Mouse (Mus musculus): ENCODE results near the gene Tbp. TPM values are rescaled to one million over a fixed set of nuclear protein-coding genes. Genes with fewer than 3 reads are reported as not detected.

The Tbp gene
- total and polyA plus RNA-seq, 2 experiments from 2014 or later: 43.9 to 49.3 TPM

GRCm38 (mm10) chr17:15564014-15564927 is 64.6 kb downstream of the Tbp start, which contains the start of gene Prdm9:
Gene Prdm9, minus strand, starts transcription at chr17:15564354.
- TF ChIP-seq CTCF (IDR thresholded peaks at IDR 0.05; ENCODE audit: low read depth): no peak
- Histone ChIP-seq H3K9ac (peak within 1 kb of the TSS; percentile 77), H3K27me3 (ENCODE audit: insufficient read depth, low read length) (no peaks in the 10 kb centered on the region), H3K4me1 (ENCODE audit: insufficient read depth) (peaks cover 6% of the 10 kb centered on the region), H3K4me2 (ENCODE audit: low read depth) (peak within 1 kb of the TSS; percentile 90), H3K36me3 (ENCODE audit: insufficient read depth) (no peaks in the 10 kb centered on the region), H3K9me3 (ENCODE audit: low read length) (no peaks in the 10 kb centered on the region), H3K4me3 (ENCODE audit: low read depth, low read length) (peak within 1 kb of the TSS; percentile 62), H3K27ac (ENCODE audit: low read depth, low read length) (peak within 1 kb of the TSS; percentile 97)
- ATAC-seq: peak; percentile 99
- under 1% methylated on average over 43 of the region's 43 CpGs for WGBS
- peak; percentile 99 for DNase-seq

DNA sequence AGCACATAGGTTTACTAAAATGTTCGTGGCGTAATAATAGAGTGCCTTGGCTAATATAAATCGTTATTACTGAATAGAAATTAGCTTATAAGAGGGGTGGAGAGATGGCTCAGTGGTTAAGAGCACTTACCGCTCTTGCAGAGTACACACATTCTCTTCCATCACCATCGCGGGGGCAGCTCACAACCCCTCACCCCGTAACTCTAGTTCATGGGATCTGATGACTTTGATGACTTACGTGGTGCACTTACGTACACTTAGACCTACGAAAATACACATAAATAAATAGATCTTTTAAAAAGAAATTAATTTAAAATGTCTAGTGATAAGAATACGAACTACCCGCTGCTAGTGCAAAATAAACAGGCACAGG is 65.2 kb downstream of the Tbp start:
- no peak for ATAC-seq

GRCm38 (mm10) chr17:15566908-15567307 is 67.2 kb downstream of the Tbp start:
- H3K4me3 ChIP-seq (ENCODE audit: low read depth, low read length): no peak overlapping the region
- no peak for TF ChIP-seq CTCF (IDR thresholded peaks at IDR 0.05; ENCODE audit: low read depth)
- DNase-seq: no peak
- no peak overlapping the region for H3K27ac ChIP-seq (ENCODE audit: low read depth, low read length)
- H3K4me1 ChIP-seq (ENCODE audit: insufficient read depth): peaks cover 6% of the 10 kb centered on the region
- H3K4me2 ChIP-seq (ENCODE audit: low read depth): no peak overlapping the region
- WGBS: 71% methylated on average over 5 of the region's 5 CpGs
- H3K36me3 ChIP-seq (ENCODE audit: insufficient read depth): no peaks in the 10 kb centered on the region
- no peaks in the 10 kb centered on the region for H3K9me3 ChIP-seq (ENCODE audit: low read length)
- ATAC-seq: no peak
- no peaks in the 10 kb centered on the region for H3K27me3 ChIP-seq (ENCODE audit: insufficient read depth, low read length)
- no peak overlapping the region for H3K9ac ChIP-seq

More for the DNA sequence above, 65.2 kb downstream of the Tbp start:
- Histone ChIP-seq H3K27me3 (ENCODE audit: insufficient read depth, low read length) (no peaks in the 10 kb centered on the region), H3K4me3 (ENCODE audit: low read depth, low read length) (peak overlapping the region; percentile 62), H3K4me2 (ENCODE audit: low read depth) (peak overlapping the region; percentile 71), H3K36me3 (ENCODE audit: insufficient read depth) (no peaks in the 10 kb centered on the region), H3K4me1 (ENCODE audit: insufficient read depth) (peaks cover 6% of the 10 kb centered on the region), H3K27ac (ENCODE audit: low read depth, low read length) (no peak overlapping the region), H3K9ac (peak overlapping the region; percentile 77; the same call in 1 of the 2 replicates), H3K9me3 (ENCODE audit: low read length) (no peaks in the 10 kb centered on the region)
- DNase-seq: peak; percentile 19
- TF ChIP-seq CTCF (IDR thresholded peaks at IDR 0.05; ENCODE audit: low read depth): no peak
- 46% methylated on average over 12 of the region's 12 CpGs for WGBS

DNA sequence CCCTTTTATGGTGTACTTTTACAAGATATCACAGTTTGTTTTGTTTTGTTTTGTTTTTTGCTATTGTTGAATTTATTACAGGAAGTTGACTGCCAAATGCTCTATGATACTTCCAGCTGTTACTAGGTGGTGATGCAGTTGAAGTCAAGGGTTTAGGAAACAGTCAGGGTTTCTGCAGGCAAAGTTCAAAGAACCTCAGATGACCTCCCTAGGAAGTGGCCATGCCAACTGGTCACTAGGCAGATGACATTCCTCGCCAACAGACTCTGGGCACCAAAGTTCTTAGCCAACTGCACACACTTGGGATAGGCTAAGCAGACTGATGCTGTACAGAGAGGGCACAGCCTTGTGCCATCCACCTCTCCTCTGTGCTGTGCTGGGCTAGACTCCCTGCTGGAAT is 75.4 kb downstream of the Tbp start:
- WGBS: 89% methylated on average over 1 of the region's 1 CpGs
- Histone ChIP-seq H3K27ac (ENCODE audit: low read depth, low read length) (no peak overlapping the region), H3K4me1 (ENCODE audit: insufficient read depth) (no peaks in the 10 kb centered on the region), H3K27me3 (ENCODE audit: insufficient read depth, low read length) (peaks cover 4% of the 10 kb centered on the region), H3K36me3 (ENCODE audit: insufficient read depth) (no peaks in the 10 kb centered on the region), H3K9me3 (ENCODE audit: low read length) (no peaks in the 10 kb centered on the region), H3K4me3 (ENCODE audit: low read depth, low read length) (no peak overlapping the region), H3K4me2 (ENCODE audit: low read depth) (no peak overlapping the region), H3K9ac (no peak overlapping the region)
- DNase-seq (no peak), ATAC-seq (no peak)
- no peak for TF ChIP-seq CTCF (IDR thresholded peaks at IDR 0.05; ENCODE audit: low read depth)

DNA sequence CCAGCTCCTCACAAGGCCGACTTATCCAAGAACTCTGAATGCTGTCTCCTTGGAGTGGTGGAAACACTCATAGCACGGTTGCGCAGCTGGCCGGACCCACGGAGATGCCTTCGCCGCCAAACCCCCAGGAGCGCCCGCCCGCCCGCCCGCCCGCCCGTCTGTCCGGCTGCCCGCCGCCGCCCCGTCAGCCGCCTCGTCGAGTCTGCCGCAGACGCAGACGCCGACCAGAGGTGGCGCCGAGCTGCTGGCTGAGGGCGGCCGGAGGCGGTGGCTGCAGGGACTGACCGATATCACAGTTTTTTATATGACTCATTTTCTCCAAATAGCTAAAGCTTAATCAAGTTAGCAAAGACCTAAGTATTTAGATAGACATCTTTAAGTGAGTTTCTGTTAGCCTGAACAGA is 77.6 kb downstream of the Tbp start:
- no peaks in the 10 kb centered on the region for H3K4me1 ChIP-seq (ENCODE audit: insufficient read depth)
- ATAC-seq (peak; percentile 23; the same call in 1 of the 2 replicates), DNase-seq (no peak)
- H3K4me3 ChIP-seq (ENCODE audit: low read depth, low read length): peak overlapping the region; percentile 33
- peak overlapping the region; percentile 49 for H3K4me2 ChIP-seq (ENCODE audit: low read depth)
- no peak overlapping the region for H3K9ac ChIP-seq
- H3K9me3 ChIP-seq (ENCODE audit: low read length): no peaks in the 10 kb centered on the region
- 0 out of 2 replicates have a peak, but pooled peaks have one; percentile 5 for TF ChIP-seq CTCF (IDR thresholded peaks at IDR 0.05; ENCODE audit: low read depth)
- no peaks in the 10 kb centered on the region for H3K36me3 ChIP-seq (ENCODE audit: insufficient read depth)
- H3K27me3 ChIP-seq (ENCODE audit: insufficient read depth, low read length): peaks cover 4% of the 10 kb centered on the region
- 1% methylated on average over 32 of the region's 32 CpGs for WGBS
- no peak overlapping the region for H3K27ac ChIP-seq (ENCODE audit: low read depth, low read length)

Other genes with a start within 250 kb of the Tbp start
- 23.5 and 31.9 TPM in 2 replicates for gene Dll1, start 123.0 kb upstream of the Tbp start, total RNA-seq (2014; rRNA removed)
- gene Dll1, start 123.0 kb upstream of the Tbp start, polyA plus RNA-seq (2015; fragmentation: Nextera tagmentation; extraction: Ambion mirVana): 9.9 and 12.3 TPM in 2 replicates
- gene Fam120b, start 103.7 kb upstream of the Tbp start, total RNA-seq (2014; rRNA removed): 41.0 and 43.8 TPM in 2 replicates
- 29.3 and 36.3 TPM in 2 replicates for gene Fam120b, start 103.7 kb upstream of the Tbp start, polyA plus RNA-seq (2015; fragmentation: Nextera tagmentation; extraction: Ambion mirVana)
- gene Psmb1, start 137 bp upstream of the Tbp start, total RNA-seq (2014; rRNA removed): 143 and 195 TPM in 2 replicates
- 267 and 334 TPM in 2 replicates for gene Psmb1, start 137 bp upstream of the Tbp start, polyA plus RNA-seq (2015; fragmentation: Nextera tagmentation; extraction: Ambion mirVana)
- gene Pdcd2, start 27.4 kb downstream of the Tbp start, total RNA-seq (2014; rRNA removed): 57.9 and 60.8 TPM in 2 replicates
- gene Pdcd2, start 27.4 kb downstream of the Tbp start, polyA plus RNA-seq (2015; fragmentation: Nextera tagmentation; extraction: Ambion mirVana): 47.5 and 49.9 TPM in 2 replicates
- gene Prdm9, start 64.5 kb downstream of the Tbp start, total RNA-seq (2014; rRNA removed): 1.00 and 1.2 TPM in 2 replicates
- 0.86 and 1.0 TPM in 2 replicates for gene Prdm9, start 64.5 kb downstream of the Tbp start, polyA plus RNA-seq (2015; fragmentation: Nextera tagmentation; extraction: Ambion mirVana)
- 14.5 and 20.5 TPM in 2 replicates for gene Chd1, start 205.1 kb downstream of the Tbp start, total RNA-seq (2014; rRNA removed)
- 9.9 and 14.2 TPM in 2 replicates for gene Chd1, start 205.1 kb downstream of the Tbp start, polyA plus RNA-seq (2015; fragmentation: Nextera tagmentation; extraction: Ambion mirVana)